Mouse (Mus musculus) liver, adult 2 months (tissue): ENCODE measurements around the gene Gm49383.

Experiments used
- CTCF ChIP-seq: fragments of 200-500 bp; IDR thresholded peaks from 2 replicates; pipeline ENCODE4 v1.5.1; 2011; ENCODE audit warnings: low read depth, low read length, control low read depth
- POLR2A ChIP-seq: fragments of 200-500 bp; IDR thresholded peaks from 2 replicates; pipeline ENCODE4 v1.6.1; 2011; ENCODE audit warnings: low read length, control low read depth; ENCODE audit not compliant: insufficient read depth; ENCODE audit errors: extremely low read depth

- TF ChIP-seq CTCF (no peak), POLR2A (no peak)
Observed at GRCm38 (mm10) chr12:69164904-69165303, 32.0 kb downstream of the Gm49383 start.
